Mouse (Mus musculus) kidney, embryonic 14.5 days (tissue): ENCODE data around the gene Pde1c. TPM values are rescaled to one million over a fixed set of nuclear protein-coding genes. Genes with fewer than 3 reads are reported as not detected.
A peak's percentile ranks its signal among the peaks of the same experiment; 100 is the strongest.

Experiments
- ATAC-seq: fragments of 200-750 bp; cut with Nextera tagmentation; 2 replicates; pipeline ENCODE4 v1.8.0; 2017; ENCODE audit warnings: moderate number of reproducible peaks, mild to moderate bottlenecking, moderate TSS enrichment, moderate library complexity; ENCODE audit not compliant: low FRiP score, low TSS enrichment
- H3K27ac ChIP-seq: fragments of 300-500 bp; sonication (generic); 2 replicates; pipeline ENCODE4 v1.5.1; 2014; ENCODE audit warnings: low read depth, mild to moderate bottlenecking, low read length, moderate library complexity, mixed read lengths
- H3K27me3 ChIP-seq: fragments of 300-500 bp; sonication (generic); 2 replicates; pipeline ENCODE4 v1.6.1; 2014; ENCODE audit warnings: mild to moderate bottlenecking, low read length; ENCODE audit not compliant: control insufficient read depth, insufficient read depth
- H3K36me3 ChIP-seq: fragments of 300-500 bp; sonication (generic); 2 replicates; pipeline ENCODE4 v1.6.1; 2014; ENCODE audit warnings: low read length, mixed read lengths; ENCODE audit not compliant: control insufficient read depth, insufficient read depth
- H3K4me1 ChIP-seq: fragments of 300-500 bp; sonication (generic); 2 replicates; pipeline ENCODE4 v1.6.1; 2014; ENCODE audit warnings: low read length, mixed read lengths; ENCODE audit not compliant: control insufficient read depth, insufficient read depth
- H3K4me2 ChIP-seq: fragments of 300-500 bp; sonication (generic); replicated peaks from 2 replicates; pipeline ENCODE4 v1.6.1; 2014; ENCODE audit warnings: low read depth, mild to moderate bottlenecking, low read length
- H3K4me3 ChIP-seq: fragments of 300-500 bp; sonication (generic); 2 replicates; pipeline ENCODE4 v1.5.1; 2014; ENCODE audit warnings: mild to moderate bottlenecking, low read length
- H3K9ac ChIP-seq: fragments of 300-500 bp; sonication (generic); 2 replicates; pipeline ENCODE4 v1.6.1; 2014; ENCODE audit warnings: low read depth, mild to moderate bottlenecking, low read length, moderate library complexity
- H3K9me3 ChIP-seq: fragments of 300-500 bp; sonication (generic); 2 replicates; pipeline ENCODE4 v1.6.1; 2016; ENCODE audit warnings: low read length; ENCODE audit not compliant: control insufficient read depth
- WGBS: fragments of 180-500 bp; shearing (Covaris S2); extraction: QIAGEN DNeasy Blood & Tissue Kit; methylation state at CpG from one replicate; pipeline ENCODE4 v1.1.7; 2014; 5-methylcytosine and 5-hydroxymethylcytosine counted together
- polyA plus RNA-seq: library from polyadenylated mRNA; unstranded; fragments of >200 nt; fragmentation: Nextera tagmentation; extraction: Ambion mirVana; gene quantifications from 2 replicates; pipeline ENCODE4 v1.2.1, GENCODE M21; 2014

Pde1c gene
- polyA plus RNA-seq, 1 experiment from 2014 or later, result 1.1 TPM

- Histone ChIP-seq H3K27me3 (peaks cover 4% of the 10 kb centered on the region; the same call in 1 of the 2 replicates), H3K4me1 (0 out of 2 replicates have a peak, but pooled peaks cover 4% of the 10 kb centered on the region), H3K36me3 (no peaks in the 10 kb centered on the region), H3K9me3 (no peaks in the 10 kb centered on the region), H3K9ac (peak overlapping the region; percentile 47; the same call in 1 of the 2 replicates), H3K4me3 (peak overlapping the region; percentile 44), H3K4me2 (peak overlapping the region; percentile 82), H3K27ac (no peak overlapping the region)
- WGBS, result 0% methylated on average over 6 of the region's 10 CpGs
- peak; percentile 94 for ATAC-seq
Observed at GRCm38 (mm10) chr6:56362128-56362545, 206.8 kb downstream of the Pde1c start.

- Histone ChIP-seq H3K9ac (peak overlapping the region; percentile 47; the same call in 1 of the 2 replicates), H3K27ac (no peak overlapping the region), H3K9me3 (no peaks in the 10 kb centered on the region), H3K27me3 (peaks cover 4% of the 10 kb centered on the region; the same call in 1 of the 2 replicates), H3K4me2 (peak overlapping the region; percentile 82), H3K4me1 (0 out of 2 replicates have a peak, but pooled peaks cover 4% of the 10 kb centered on the region), H3K4me3 (peak overlapping the region; percentile 44), H3K36me3 (no peaks in the 10 kb centered on the region)
- WGBS, result 1% methylated on average over 19 of the region's 19 CpGs
- ATAC-seq, result peak; percentile 72
Observed at GRCm38 (mm10) chr6:56361348-56362127, 207.4 kb downstream of the Pde1c start.

GRCm38 (mm10) chr6:56360086-56360485 lies 208.8 kb downstream of the Pde1c start:
- Histone ChIP-seq H3K4me3 (no peak overlapping the region), H3K9ac (no peak overlapping the region), H3K4me2 (no peak overlapping the region), H3K27ac (no peak overlapping the region), H3K4me1 (0 out of 2 replicates have a peak, but pooled peaks cover 4% of the 10 kb centered on the region), H3K27me3 (peaks cover 4% of the 10 kb centered on the region; the same call in 1 of the 2 replicates), H3K9me3 (no peaks in the 10 kb centered on the region), H3K36me3 (no peaks in the 10 kb centered on the region)
- 52% methylated on average over 6 of the region's 6 CpGs for WGBS
- ATAC-seq, result no peak

- Histone ChIP-seq H3K4me1 (0 out of 2 replicates have a peak, but pooled peaks cover 4% of the 10 kb centered on the region), H3K4me2 (no peak overlapping the region), H3K27ac (no peak overlapping the region), H3K9me3 (no peaks in the 10 kb centered on the region), H3K4me3 (no peak overlapping the region), H3K36me3 (no peaks in the 10 kb centered on the region), H3K27me3 (peaks cover 4% of the 10 kb centered on the region; the same call in 1 of the 2 replicates), H3K9ac (no peak overlapping the region)
- WGBS, result 75% methylated on average over 3 of the region's 3 CpGs
- ATAC-seq, result no peak
Observed at GRCm38 (mm10) chr6:56359126-56359525, 209.8 kb downstream of the Pde1c start.

- no peaks in the 10 kb centered on the region for H3K4me1 ChIP-seq
- H3K4me2 ChIP-seq, result no peak overlapping the region
- ATAC-seq, result no peak
- no peak overlapping the region for H3K4me3 ChIP-seq
- no peak overlapping the region for H3K27ac ChIP-seq
- 79% methylated on average over 3 of the region's 3 CpGs for WGBS
- no peaks in the 10 kb centered on the region for H3K27me3 ChIP-seq
- H3K9me3 ChIP-seq, result no peaks in the 10 kb centered on the region
- H3K36me3 ChIP-seq, result no peaks in the 10 kb centered on the region
- H3K9ac ChIP-seq, result no peak overlapping the region
Observed at GRCm38 (mm10) chr6:56347207-56347606, 221.7 kb downstream of the Pde1c start.

- Histone ChIP-seq H3K4me3 (no peak overlapping the region), H3K4me1 (no peaks in the 10 kb centered on the region), H3K4me2 (no peak overlapping the region), H3K36me3 (no peaks in the 10 kb centered on the region), H3K9ac (no peak overlapping the region), H3K9me3 (no peaks in the 10 kb centered on the region), H3K27me3 (no peaks in the 10 kb centered on the region), H3K27ac (no peak overlapping the region)
- WGBS, result 41% methylated on average over 4 of the region's 4 CpGs
- ATAC-seq, result no peak
Observed at GRCm38 (mm10) chr6:56345082-56345481, 223.8 kb downstream of the Pde1c start.

GRCm38 (mm10) chr6:56342005-56342404 lies 226.9 kb downstream of the Pde1c start:
- 80% methylated on average over 1 of the region's 1 CpGs for WGBS
- no peaks in the 10 kb centered on the region for H3K9me3 ChIP-seq
- ATAC-seq, result no peak
- H3K4me1 ChIP-seq, result no peaks in the 10 kb centered on the region
- H3K27ac ChIP-seq, result no peak overlapping the region
- H3K9ac ChIP-seq, result no peak overlapping the region
- no peaks in the 10 kb centered on the region for H3K27me3 ChIP-seq
- no peaks in the 10 kb centered on the region for H3K36me3 ChIP-seq
- H3K4me2 ChIP-seq, result no peak overlapping the region
- no peak overlapping the region for H3K4me3 ChIP-seq

- Histone ChIP-seq H3K4me2 (no peak overlapping the region), H3K4me1 (no peaks in the 10 kb centered on the region), H3K4me3 (no peak overlapping the region), H3K27ac (no peak overlapping the region), H3K9me3 (no peaks in the 10 kb centered on the region), H3K9ac (no peak overlapping the region), H3K36me3 (no peaks in the 10 kb centered on the region), H3K27me3 (no peaks in the 10 kb centered on the region)
- WGBS, result 89% methylated on average over 3 of the region's 3 CpGs
- ATAC-seq, result no peak
Observed at GRCm38 (mm10) chr6:56335811-56336446, 233.0 kb downstream of the Pde1c start.

GRCm38 (mm10) chr6:56332149-56332548 lies 236.8 kb downstream of the Pde1c start:
- no peaks in the 10 kb centered on the region for H3K36me3 ChIP-seq
- H3K4me2 ChIP-seq, result no peak overlapping the region
- H3K4me3 ChIP-seq, result no peak overlapping the region
- no peaks in the 10 kb centered on the region for H3K27me3 ChIP-seq
- H3K9ac ChIP-seq, result no peak overlapping the region
- H3K9me3 ChIP-seq, result no peaks in the 10 kb centered on the region
- no peak for ATAC-seq
- H3K4me1 ChIP-seq, result no peaks in the 10 kb centered on the region
- H3K27ac ChIP-seq, result no peak overlapping the region
- WGBS, result 86% methylated on average over 4 of the region's 4 CpGs
